Mouse (Mus musculus) hindbrain, embryonic 16.5 days (tissue): ENCODE results near the gene Dbnl. TPM values are rescaled to one million over a fixed set of nuclear protein-coding genes. Genes with fewer than 3 reads are reported as not detected.

ENCODE experiments used
- ATAC-seq: fragments of 200-750 bp; cut with Nextera tagmentation; 2 replicates; pipeline ENCODE4 v1.8.0; 2017; ENCODE audit warnings: moderate TSS enrichment, moderate library complexity
- H3K27ac ChIP-seq: fragments of 300-500 bp; sonication (generic); 2 replicates; pipeline ENCODE4 v1.5.1; 2014; ENCODE audit warnings: low read depth, mild to moderate bottlenecking, control low read depth, low read length, moderate library complexity
- H3K27me3 ChIP-seq: fragments of 300-500 bp; sonication (generic); replicated peaks from 2 replicates; pipeline ENCODE4 v1.6.1; 2014; ENCODE audit warnings: low read length; ENCODE audit not compliant: control insufficient read depth, insufficient read depth
- H3K36me3 ChIP-seq: fragments of 300-500 bp; sonication (generic); 2 replicates; pipeline ENCODE4 v1.6.1; 2014; ENCODE audit warnings: mild to moderate bottlenecking, low read length, moderate library complexity, mixed read lengths; ENCODE audit not compliant: control insufficient read depth, insufficient read depth
- H3K4me1 ChIP-seq: fragments of 300-500 bp; sonication (generic); 2 replicates; pipeline ENCODE4 v1.6.1; 2014; ENCODE audit warnings: low read depth, low read length; ENCODE audit not compliant: control insufficient read depth, insufficient read depth
- H3K4me2 ChIP-seq: fragments of 300-500 bp; sonication (generic); 2 replicates; pipeline ENCODE4 v1.6.1; 2014; ENCODE audit warnings: mild to moderate bottlenecking, low read length, control low read depth, moderate library complexity
- H3K4me3 ChIP-seq: fragments of 300-500 bp; sonication (generic); 2 replicates; pipeline ENCODE4 v1.5.1; 2014; ENCODE audit warnings: mild to moderate bottlenecking, low read length, control low read depth, moderate library complexity
- H3K9ac ChIP-seq: fragments of 300-500 bp; sonication (generic); 2 replicates; pipeline ENCODE4 v1.6.1; 2014; ENCODE audit warnings: low read depth, mild to moderate bottlenecking, control low read depth, low read length, moderate library complexity
- H3K9me3 ChIP-seq: fragments of 300-500 bp; sonication (generic); 2 replicates; pipeline ENCODE4 v1.6.1; 2014; ENCODE audit warnings: mild to moderate bottlenecking, low read length, moderate library complexity; ENCODE audit not compliant: control insufficient read depth
- WGBS: fragments of 180-500 bp; shearing (Covaris S2); extraction: QIAGEN DNeasy Blood & Tissue Kit; methylation state at CpG from one replicate; pipeline ENCODE4 v1.1.7; 2014; 5-methylcytosine and 5-hydroxymethylcytosine counted together
- polyA plus RNA-seq: library from polyadenylated mRNA; unstranded; fragments of >200 nt; fragmentation: Nextera tagmentation; extraction: Ambion mirVana; gene quantifications from 2 replicates; pipeline ENCODE4 v1.2.1, GENCODE M21; 2015

Dbnl gene
- polyA plus RNA-seq, 1 experiment from 2014 or later: 148 TPM

- ATAC-seq: peak; percentile 98
- Histone ChIP-seq H3K4me3 (peak within 1 kb of the TSS; percentile 64), H3K27ac (peak within 1 kb of the TSS; percentile 96), H3K27me3 (no peaks in the 10 kb centered on the region), H3K36me3 (no peaks in the 10 kb centered on the region), H3K4me1 (peaks cover 7% of the 10 kb centered on the region), H3K9me3 (no peaks in the 10 kb centered on the region), H3K4me2 (peak within 1 kb of the TSS; percentile 83), H3K9ac (peak within 1 kb of the TSS; percentile 85)
- WGBS: under 1% methylated on average over 68 of the region's 68 CpGs
Measured at GRCm38 (mm10) chr11:5761820-5762632, 26.3 kb upstream of the Dbnl start, which contains the start of gene Urgcp. Urgcp (minus strand) TSS chr11:5762376.

GRCm38 (mm10) chr11:5762633-5762982, 25.7 kb upstream of the Dbnl start:
- 18% methylated on average over 6 of the region's 6 CpGs for WGBS
- ATAC-seq: peak; percentile 38; the same call in 1 of the 2 replicates
- peak overlapping the region; percentile 85 for H3K9ac ChIP-seq

GRCm38 (mm10) chr11:5766019-5766418, 22.3 kb upstream of the Dbnl start:
- no peaks in the 10 kb centered on the region for H3K9me3 ChIP-seq
- H3K36me3 ChIP-seq: peaks cover 3% of the 10 kb centered on the region
- WGBS: 88% methylated on average over 6 of the region's 6 CpGs
- H3K4me1 ChIP-seq: no peaks in the 10 kb centered on the region; the same call in 1 of the 2 replicates
- no peak overlapping the region for H3K9ac ChIP-seq
- no peak for ATAC-seq
- no peaks in the 10 kb centered on the region for H3K27me3 ChIP-seq
- no peak overlapping the region for H3K4me3 ChIP-seq
- H3K4me2 ChIP-seq: no peak overlapping the region
- H3K27ac ChIP-seq: no peak overlapping the region

More at GRCm38 (mm10) chr11:5762633-5762982, 25.7 kb upstream of the Dbnl start:
- peak overlapping the region; percentile 64 for H3K4me3 ChIP-seq
- H3K27ac ChIP-seq: peak overlapping the region; percentile 96
- H3K4me2 ChIP-seq: peak overlapping the region; percentile 83
- no peaks in the 10 kb centered on the region for H3K9me3 ChIP-seq
- H3K27me3 ChIP-seq: no peaks in the 10 kb centered on the region
- peaks cover 7% of the 10 kb centered on the region for H3K4me1 ChIP-seq
- H3K36me3 ChIP-seq: no peaks in the 10 kb centered on the region

DNA sequence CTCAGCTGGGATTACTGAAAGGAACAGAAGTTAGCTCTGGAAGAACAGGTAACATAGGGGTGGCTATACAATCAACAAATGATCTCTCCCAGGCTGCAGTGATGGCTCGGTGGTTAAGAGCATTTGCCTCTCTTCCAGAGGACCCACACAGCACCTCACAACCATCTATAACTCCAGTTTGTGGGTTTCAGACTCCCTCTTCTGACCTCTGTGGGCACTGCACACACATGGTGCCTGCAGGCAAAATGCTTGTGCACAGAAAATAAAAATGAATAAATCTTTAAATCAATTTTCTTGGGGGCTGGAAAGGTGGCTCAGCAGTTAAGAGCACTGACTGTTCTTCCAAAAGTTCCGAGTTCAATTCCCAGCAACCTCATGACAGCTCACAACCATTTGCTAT, 9.8 kb upstream of the Dbnl start:
- no peak overlapping the region for H3K9ac ChIP-seq
- no peak overlapping the region for H3K27ac ChIP-seq
- H3K4me3 ChIP-seq: no peak overlapping the region
- WGBS: 77% methylated on average over 2 of the region's 2 CpGs
- no peaks in the 10 kb centered on the region for H3K27me3 ChIP-seq
- H3K4me1 ChIP-seq: no peaks in the 10 kb centered on the region
- no peaks in the 10 kb centered on the region for H3K9me3 ChIP-seq
- no peaks in the 10 kb centered on the region; the same call in 1 of the 2 replicates for H3K36me3 ChIP-seq
- ATAC-seq: no peak
- no peak overlapping the region for H3K4me2 ChIP-seq

DNA sequence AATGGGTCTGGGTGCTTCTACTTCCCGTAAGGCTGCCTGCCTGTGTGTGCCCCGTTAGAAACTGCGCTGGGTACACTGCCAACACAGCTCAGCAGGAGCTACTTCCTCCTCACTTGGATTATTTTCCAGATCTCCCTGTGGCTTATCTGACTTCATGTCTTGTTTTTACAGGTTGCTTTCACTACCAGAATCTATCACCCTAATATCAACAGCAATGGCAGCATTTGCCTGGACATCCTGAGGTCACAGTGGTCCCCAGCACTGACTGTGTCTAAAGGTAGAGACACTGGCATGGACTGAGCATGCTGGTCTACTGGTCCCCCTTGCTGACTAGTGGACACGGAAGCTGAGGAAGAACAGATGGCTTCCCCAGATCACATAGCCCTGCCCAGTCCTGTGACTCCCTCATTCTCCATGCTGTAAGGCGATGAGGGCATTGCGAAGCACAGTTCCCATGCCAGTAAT, 8.2 kb upstream of the Dbnl start:
- H3K36me3 ChIP-seq: no peaks in the 10 kb centered on the region; the same call in 1 of the 2 replicates
- H3K4me3 ChIP-seq: no peak overlapping the region
- no peak for ATAC-seq
- H3K27me3 ChIP-seq: no peaks in the 10 kb centered on the region
- no peak overlapping the region for H3K9ac ChIP-seq
- H3K9me3 ChIP-seq: no peaks in the 10 kb centered on the region
- WGBS: 93% methylated on average over 6 of the region's 6 CpGs
- no peak overlapping the region for H3K4me2 ChIP-seq
- no peak overlapping the region for H3K27ac ChIP-seq
- no peaks in the 10 kb centered on the region for H3K4me1 ChIP-seq

GRCm38 (mm10) chr11:5782199-5782944, 5.9 kb upstream of the Dbnl start:
- WGBS: 67% methylated on average over 8 of the region's 8 CpGs
- Histone ChIP-seq H3K36me3 (no peaks in the 10 kb centered on the region; the same call in 1 of the 2 replicates), H3K9me3 (no peaks in the 10 kb centered on the region), H3K4me2 (no peak overlapping the region), H3K4me1 (peaks cover 2% of the 10 kb centered on the region; the same call in 1 of the 2 replicates), H3K4me3 (no peak overlapping the region), H3K27me3 (no peaks in the 10 kb centered on the region), H3K27ac (no peak overlapping the region), H3K9ac (no peak overlapping the region)
- ATAC-seq: no peak

GRCm38 (mm10) chr11:5785732-5786131, 2.6 kb upstream of the Dbnl start:
- Histone ChIP-seq H3K9me3 (no peaks in the 10 kb centered on the region), H3K36me3 (no peaks in the 10 kb centered on the region; the same call in 1 of the 2 replicates), H3K4me2 (no peak overlapping the region), H3K27ac (no peak overlapping the region), H3K4me3 (no peak overlapping the region), H3K27me3 (no peaks in the 10 kb centered on the region), H3K4me1 (peaks cover 20% of the 10 kb centered on the region), H3K9ac (no peak overlapping the region)
- no peak for ATAC-seq

DNA sequence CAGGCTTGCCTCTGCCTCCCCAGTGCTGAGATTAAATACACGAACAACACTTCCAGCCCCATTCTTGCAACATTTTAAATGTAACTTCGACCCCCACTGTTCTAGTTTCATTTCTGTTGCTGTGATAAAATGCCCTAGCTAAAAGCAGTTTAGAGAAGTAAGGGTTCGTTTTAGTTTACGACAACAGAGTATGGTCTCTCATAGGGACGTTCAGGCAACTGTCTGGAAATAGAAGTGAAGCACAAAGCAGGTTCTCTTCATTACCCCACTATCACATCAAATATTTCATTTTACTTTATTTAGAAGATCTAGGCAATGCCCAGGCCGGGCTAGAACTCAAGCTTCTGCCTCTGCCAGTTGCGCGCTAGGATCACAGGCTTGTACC, 625 bp upstream of the Dbnl start:
- 43% methylated on average over 8 of the region's 8 CpGs for WGBS
- ATAC-seq: no peak
- Histone ChIP-seq H3K27me3 (no peaks in the 10 kb centered on the region), H3K36me3 (peaks cover 6% of the 10 kb centered on the region; the same call in 1 of the 2 replicates), H3K9ac (peak overlapping the region; percentile 80), H3K4me3 (peak overlapping the region; percentile 69), H3K4me1 (peaks cover 20% of the 10 kb centered on the region), H3K9me3 (no peaks in the 10 kb centered on the region), H3K4me2 (peak overlapping the region; percentile 87), H3K27ac (peak overlapping the region; percentile 88)
